Mouse (Mus musculus) testis, adult 2 months (tissue): ENCODE measurements at regions not wholly inside any gene's neighbourhood (a gene's known extent, or its start where the extent isn't known, plus 50 kb on each side); places are given as distances from the start of the nearest gene placed in this dataset.

ENCODE experiments used
- CTCF ChIP-seq: fragments of 200-500 bp; IDR thresholded peaks from 2 replicates; pipeline ENCODE4 v1.5.1; 2012; ENCODE audit warnings: low read depth, mild to moderate bottlenecking, inconsistent platforms, low read length, moderate library complexity; ENCODE audit not compliant: control insufficient read depth, insufficient read depth, insufficient replicate concordance
- POLR2A ChIP-seq: fragments of 200-500 bp; IDR thresholded peaks from 2 replicates; pipeline ENCODE4 v1.6.1; 2012; ENCODE audit warnings: low read depth, mild to moderate bottlenecking, inconsistent platforms, low read length, moderate library complexity; ENCODE audit not compliant: control insufficient read depth

DNA sequence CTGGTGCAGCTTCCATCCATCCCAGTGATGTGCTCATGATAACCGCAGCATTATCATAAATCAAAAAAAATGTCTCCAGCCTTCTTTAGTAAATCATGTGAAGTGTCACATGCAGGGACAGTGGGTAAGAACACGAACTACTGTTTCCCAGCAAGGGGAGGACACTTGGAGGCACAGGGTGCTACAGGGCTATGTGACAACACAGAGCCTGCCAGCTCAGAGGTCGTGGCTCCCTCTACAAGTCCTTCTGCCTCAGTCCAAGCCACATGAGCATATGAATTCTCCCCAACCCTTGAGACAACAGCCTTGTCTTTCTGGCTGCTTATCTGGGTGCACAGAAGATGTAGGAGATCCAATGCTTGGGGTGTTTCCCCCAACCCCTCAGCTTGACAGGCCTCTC is 93.7 kb upstream of the Atp6ap2 start:
- TF ChIP-seq POLR2A (no peak), CTCF (no peak)
